Mouse (Mus musculus) left cerebral cortex, postnatal 14 days (tissue): ENCODE results near the gene Usp48. TPM values are rescaled to one million over a fixed set of nuclear protein-coding genes. Genes with fewer than 3 reads are reported as not detected.
A peak's percentile ranks its signal among the peaks of the same experiment; 100 is the strongest.

ENCODE experiments used
- DNase-seq, 2 experiments: peaks; one replicate each; pipeline ENCODE4 v3.0.0; 2021 to 2022; ENCODE audit warnings: low spot score in 2 of 2, mixed read lengths in 1 of 2
- intact Hi-C: fragments of 180-260 bp; cut with DNase I; formaldehyde crosslinking; loops from one replicate; pipeline ENCODE4 v1.15.1; 2025
- total RNA-seq, 2 experiments: library from RNA; stranded (reverse); gene quantifications; 2 replicates each; pipeline ENCODE4 v1.2.3; 2021

The Usp48 gene
- total RNA-seq, 2 experiments from 2014 or later = 105 to 109 TPM

DNA sequence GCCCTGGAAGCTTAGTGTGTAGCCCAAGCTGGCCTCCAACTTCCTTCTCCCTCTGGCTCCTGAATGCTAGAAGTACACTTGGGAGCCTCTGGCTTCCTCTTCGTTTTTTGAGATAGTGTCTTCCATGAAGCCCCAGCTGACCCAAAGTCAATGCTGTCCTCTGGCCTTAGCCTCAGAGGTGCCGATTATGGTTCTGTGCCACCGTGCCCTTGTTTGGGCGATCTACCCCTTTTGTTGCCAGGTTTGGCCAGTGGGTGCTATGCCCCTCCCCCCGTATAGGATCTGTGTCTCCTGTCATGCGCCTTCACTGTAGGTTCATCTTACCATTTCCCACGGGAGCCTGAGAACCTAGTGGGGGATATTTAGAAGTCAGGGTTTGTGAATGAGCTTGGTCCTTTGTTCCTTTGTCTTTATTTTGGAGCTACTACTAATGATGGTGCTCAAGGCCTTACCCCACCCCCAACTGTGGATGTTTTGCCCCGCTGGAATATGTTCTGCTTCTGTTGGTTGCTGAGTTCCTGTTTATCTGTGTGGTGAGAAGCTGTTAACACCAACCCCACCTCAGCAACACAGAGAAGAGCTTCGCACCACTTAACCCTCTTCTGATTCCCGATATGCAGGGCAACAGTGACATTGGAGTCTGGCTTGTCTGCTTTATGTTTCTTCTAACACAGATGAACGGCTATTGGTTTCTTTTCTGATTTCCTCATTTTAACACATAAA, 10.1 kb downstream of the Usp48 start:
- intact Hi-C loops = no loop called here
- DNase-seq = no peak

DNA sequence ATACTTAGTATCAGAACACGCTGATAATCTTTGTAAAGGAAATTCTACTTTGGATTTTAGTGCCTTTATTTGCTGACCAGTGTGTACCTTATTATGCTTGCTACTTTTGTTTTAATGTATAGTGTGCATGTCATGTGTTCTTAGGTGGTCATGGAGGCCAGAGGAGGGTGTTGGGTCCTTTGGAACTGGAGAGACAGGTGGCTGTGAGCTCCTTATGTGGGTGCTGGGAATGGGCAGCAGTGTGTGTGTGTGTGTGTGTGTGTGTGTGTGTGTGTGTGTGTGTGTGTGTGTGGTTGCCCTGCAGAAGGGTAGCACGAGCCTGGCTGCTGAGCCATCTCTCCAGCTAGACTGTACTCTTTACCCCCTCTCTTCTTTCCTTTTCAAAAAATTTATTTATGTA, 13.5 kb downstream of the Usp48 start:
- intact Hi-C loops = no loop called here
- no peak for DNase-seq

DNA sequence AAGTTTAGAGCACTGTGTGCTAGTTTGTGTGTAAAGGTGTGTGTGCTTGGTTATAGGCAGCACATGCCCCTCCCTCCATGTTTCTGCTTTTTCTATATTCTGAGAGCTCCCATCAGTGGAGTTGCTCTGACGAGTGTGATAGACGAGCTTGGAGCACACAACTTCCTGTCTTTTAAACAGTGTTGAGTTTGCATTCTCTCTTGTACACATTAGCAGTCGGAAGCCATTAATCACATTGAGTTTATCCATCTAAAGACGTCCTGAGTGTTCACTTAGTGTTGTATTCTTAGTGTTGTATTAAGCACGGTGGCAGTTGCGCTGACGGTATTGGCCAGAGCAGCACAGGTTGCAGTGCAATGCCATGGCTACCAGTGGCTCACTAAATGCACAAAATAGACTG, 15.7 kb downstream of the Usp48 start:
- intact Hi-C loops = no loop called here
- DNase-seq = no peak

DNA sequence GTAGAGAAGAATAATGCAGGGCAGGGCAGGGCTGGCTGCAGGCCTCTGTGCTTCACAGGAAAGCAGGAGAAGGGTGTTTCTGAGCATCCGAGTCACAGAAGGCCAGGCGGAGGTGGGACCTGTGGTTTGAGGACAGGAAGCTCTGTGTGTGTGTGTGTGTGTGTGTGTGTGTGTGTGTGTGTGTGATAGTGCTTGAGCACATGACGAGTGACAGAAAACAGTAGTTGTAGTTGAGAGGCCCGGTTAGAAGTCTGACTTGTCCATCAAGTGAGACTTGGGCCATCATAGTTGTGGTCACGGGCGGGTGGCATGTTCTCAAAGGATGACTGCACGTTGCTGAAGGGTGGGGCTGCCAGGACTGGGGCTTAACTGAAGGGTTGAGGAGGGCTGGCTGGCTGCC, 16.1 kb downstream of the Usp48 start:
- DNase-seq = no peak
- intact Hi-C loops = no loop called here

DNA sequence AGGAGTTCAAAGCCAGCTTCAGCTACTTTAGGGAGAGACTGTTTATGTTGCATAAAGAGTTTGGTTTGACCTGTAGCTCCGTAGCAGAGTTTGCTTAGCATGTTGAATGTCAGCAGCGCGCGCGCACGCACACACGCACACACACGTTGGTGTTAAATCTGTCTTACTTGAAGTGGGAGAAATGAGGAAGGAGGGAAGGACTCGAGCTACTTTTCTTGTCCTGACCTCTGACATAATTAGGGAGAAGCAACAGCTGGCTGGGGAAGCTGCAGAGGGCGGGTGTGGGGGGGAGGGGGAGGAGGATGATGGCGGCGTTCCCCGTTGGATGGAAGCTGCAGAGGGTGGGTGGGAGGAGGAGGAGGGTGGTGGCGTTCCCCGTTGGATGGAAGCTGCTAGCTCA, 16.7 kb downstream of the Usp48 start:
- DNase-seq = no peak
- intact Hi-C loops = no loop called here

DNA sequence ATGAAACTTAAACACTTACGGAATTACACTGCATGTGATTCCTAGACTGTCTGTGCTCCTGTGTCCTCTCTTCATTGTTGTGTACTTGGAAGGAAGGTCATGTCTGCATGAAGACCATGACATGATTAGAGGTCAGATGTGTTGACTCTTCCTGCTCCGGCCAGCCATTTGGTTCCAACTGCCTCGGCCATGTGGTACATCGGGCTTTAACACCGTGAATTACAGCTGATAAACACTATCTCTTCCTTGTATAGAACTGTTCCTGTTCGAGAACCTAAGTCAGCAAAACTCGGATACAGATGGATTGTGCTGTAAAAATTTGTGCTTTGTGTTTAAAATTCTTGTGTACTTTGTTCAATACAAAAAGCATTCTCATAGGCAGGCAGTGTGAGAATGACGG, 29.3 kb downstream of the Usp48 start:
- DNase-seq = no peak
- intact Hi-C loops = no loop called here

DNA sequence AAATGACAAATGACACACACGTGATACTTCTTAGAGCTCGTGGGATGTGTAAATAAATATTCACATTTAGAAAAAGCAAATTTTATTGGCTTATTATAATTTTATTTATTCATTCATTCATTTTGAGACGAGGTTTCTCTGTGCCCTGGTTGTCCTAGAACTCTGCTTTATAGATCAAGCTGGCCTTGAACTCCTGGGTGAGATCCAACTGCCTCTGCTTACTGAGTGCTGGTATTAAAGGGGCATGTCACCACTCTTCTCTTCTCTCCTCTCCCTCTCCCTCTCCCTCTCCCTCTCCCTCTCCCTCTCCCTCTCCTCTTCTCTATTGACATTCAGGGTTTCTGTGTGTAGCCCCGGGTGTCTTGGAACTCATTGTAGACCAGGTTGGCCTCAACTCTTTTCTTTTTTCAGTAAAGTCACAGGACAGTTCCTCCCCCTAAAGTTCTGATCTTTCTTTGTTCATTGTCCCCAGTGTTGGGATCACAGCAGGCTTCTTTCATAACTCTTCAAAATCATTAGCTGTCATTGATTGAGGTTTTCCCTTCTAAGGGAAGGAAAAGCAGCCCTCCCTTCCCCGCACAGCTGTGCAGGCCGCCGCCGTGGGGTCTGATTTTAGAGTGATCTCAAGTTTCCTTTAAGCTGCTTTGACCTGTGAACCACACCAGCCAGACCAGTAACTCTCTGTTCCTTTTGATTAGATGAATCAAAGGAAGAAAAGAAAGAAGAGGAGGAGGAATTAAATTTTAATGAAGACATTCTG, 34.1 kb downstream of the Usp48 start:
- intact Hi-C loops = no loop called here
- DNase-seq = no peak

DNA sequence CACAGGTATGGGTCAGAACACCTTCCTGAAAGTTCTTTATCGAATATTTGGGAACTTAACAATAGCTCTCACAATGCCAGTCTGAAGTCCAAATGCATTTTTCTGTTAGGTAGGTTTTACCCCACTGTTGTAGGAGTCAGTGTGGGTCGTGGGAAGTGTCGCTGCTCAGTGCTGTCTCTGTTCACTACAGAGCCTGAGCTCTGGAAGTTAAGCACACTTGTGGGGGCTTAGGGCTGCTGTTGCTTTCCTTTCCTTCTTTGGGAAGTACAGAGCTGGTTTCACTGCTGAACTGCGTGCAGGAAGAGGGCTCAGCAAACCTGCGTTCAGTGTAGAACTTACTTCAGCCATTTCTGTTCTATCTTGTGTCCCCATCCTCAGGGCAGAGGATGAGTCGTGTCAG, 34.8 kb downstream of the Usp48 start:
- intact Hi-C loops = no loop called here

DNA sequence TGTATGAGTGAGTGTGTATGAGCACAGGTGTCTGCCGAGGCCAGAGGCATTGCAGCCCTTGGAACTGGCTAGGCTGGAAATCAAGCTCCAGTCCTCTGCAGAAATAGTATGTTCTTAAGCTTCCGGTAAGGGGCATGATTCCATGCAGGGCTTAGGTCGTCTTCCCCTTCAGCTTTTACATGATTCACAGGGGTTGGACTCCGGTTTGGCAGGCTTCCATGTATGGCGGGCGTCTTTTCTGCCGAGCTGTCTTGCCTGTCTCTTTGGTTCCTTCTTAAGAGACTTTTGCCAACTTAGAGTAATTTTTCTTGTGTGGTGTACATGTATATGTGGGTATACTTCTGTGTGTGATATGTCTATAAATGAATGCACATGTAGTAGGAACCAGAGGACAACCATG, 35.8 kb downstream of the Usp48 start:
- peak in 1 of 2 experiments; percentile 21 for DNase-seq

More for the DNA sequence above, 34.8 kb downstream of the Usp48 start:
- DNase-seq = no peak

DNA sequence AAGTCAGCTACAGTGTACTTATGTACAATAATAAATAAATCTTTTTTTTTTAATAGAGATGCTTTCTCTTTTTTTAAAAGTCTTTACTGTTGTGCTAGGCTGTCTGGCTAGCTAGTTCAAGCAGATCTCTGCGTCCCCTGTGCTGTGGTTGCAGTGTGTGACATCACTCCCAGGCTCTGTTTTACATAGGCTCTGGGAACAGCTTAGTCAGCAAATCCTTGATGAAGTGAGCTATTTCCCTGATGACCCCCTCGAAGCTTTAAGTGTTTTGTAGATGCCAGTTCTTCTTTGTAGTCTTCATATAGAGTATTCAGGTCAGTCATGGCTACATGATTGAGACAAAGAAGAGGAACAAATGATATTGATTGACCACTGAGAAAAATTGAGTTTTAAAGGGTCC, 36.6 kb downstream of the Usp48 start:
- no peak for DNase-seq
- intact Hi-C loops = no loop called here

More for the DNA sequence above, 35.8 kb downstream of the Usp48 start:
- intact Hi-C loops = no loop called here

DNA sequence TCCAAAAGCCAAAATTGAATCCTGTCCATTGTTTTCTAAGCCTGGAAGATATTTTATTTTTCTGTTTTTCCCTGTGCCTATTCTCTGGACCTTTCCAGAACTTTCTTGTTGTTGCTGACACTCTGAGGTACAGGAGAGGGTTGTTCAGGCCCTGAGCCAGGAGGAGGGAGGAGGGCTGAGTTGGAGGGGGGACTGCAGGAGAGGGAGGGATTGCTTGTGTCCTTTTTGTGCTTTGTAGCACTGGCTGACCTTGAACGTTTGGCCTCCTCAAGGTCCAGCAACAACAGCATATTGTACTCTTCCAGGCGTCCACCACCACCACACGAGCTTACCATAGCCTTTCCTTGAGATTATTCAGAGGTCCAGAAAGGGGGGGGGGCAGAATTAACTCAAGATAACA, 38.0 kb downstream of the Usp48 start:
- intact Hi-C loops = no loop called here
- DNase-seq = no peak

DNA sequence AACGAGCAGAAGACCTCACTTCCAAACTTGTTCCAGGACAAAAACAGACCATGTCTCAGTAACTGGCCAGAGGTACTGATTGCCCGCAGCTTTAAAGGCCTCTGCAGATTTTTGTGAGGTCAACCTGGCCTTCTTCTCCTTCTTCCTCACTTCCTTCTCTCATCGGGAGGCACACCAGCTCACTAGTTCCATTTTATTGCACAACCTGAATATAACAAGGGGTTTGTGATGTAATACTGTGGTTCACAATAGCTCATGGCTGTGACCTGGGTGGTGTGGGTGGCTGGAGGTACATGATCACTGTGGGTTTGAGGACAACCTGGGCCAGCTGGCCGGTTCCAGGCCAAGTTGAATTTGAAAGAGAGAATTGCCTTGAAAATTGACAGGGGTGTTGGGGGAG, 39.8 kb downstream of the Usp48 start:
- intact Hi-C loops = no loop called here
- DNase-seq = no peak

DNA sequence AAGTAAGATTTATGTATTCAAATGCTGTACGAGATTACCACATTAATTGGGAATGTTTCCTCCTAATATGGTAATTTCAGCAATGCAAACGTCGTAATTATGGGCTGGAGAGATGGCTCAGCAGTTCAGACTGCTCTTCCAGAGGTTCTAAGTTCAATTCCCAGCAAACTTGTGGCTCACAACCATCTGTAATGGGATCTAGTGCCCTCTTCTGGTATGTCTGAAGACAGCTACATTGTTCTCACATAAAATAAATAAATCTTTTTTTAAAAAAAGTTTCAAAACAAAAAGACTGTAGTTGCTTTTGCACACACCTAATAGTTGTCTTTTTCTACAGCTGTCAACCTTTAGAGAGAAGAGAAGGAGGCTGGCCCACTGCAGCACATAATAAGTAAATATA, 43.0 kb downstream of the Usp48 start:
- DNase-seq = no peak
- intact Hi-C loops = no loop called here

DNA sequence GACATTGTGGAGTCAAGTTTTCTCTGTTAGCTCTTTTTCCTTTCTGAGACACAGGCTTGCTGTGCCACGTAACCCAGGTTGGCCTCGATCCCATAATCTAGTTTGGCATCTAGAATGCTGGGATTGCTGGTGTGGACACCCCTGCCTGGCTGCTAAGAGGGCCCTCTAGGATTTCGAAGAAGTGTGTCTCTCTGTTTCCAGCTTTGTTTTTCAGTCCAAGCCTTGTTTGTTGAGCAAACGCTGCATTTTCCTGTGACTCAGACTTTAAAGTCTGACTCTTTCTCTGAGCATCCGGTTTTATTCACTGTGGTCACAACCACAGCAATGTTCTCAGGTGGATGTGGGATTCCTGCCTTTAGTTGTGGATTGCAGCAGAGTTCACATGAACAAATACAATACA, 48.0 kb downstream of the Usp48 start:
- intact Hi-C loops = no loop called here
- DNase-seq = no peak

DNA sequence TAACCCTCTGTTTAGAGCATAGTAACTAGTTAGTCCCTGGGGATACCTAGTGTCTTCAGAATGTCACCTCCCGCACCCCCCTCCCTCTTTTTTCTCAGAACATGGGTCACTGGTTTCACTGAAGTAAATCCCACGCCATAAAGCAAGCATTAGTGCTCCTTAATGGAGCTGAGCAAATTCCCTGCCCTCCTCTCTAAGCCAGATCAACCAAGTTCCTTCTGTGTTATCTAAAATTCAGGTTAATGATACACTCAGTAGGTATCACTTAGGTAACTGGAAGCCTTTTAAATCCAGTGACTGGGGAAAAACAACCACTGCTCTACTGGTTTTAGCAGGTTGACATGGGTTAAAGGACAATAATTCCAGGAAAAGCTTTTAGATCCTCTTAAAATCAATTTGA, 48.5 kb downstream of the Usp48 start:
- intact Hi-C loops = no loop called here
- DNase-seq = no peak

DNA sequence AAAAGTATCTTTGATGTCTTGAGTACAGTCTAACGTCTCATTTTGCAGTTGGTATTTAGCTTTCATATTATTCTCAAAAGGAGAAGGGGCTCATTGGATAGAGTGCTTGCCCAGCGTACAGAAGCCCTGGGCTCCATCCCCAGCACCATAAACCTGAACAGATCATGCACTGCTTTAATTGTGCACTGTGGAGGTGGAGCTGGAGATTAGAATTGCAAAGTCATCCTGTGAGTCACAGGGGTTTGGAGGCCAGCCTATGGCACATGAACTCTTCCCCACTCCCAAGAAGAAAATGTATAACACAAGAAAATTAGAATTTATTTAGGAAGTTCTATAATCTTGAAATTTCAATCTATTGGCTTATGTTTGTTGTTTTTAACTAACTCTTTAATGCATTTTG, 49.9 kb downstream of the Usp48 start:
- no peak for DNase-seq
- intact Hi-C loops = no loop called here

DNA sequence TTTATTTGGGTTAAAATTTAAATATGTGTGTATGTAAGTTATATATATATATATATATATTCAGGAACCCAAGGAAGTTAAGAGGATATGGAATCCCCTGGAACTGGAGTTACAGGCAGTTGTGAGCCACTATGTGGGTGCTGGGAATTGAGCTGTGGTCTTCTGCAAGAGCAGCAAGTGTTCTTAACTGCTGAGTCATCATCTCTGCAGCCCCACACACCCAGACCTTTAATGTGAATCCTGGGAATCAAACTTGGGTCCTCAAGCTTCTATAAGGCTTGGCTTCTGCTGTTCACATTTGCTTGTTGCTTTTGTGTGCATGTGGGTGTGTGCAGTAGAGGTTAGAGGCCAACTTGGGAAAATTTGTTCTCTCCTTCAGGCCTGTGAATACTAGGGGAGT, 52.7 kb downstream of the Usp48 start:
- intact Hi-C loops = no loop called here
- DNase-seq = no peak

DNA sequence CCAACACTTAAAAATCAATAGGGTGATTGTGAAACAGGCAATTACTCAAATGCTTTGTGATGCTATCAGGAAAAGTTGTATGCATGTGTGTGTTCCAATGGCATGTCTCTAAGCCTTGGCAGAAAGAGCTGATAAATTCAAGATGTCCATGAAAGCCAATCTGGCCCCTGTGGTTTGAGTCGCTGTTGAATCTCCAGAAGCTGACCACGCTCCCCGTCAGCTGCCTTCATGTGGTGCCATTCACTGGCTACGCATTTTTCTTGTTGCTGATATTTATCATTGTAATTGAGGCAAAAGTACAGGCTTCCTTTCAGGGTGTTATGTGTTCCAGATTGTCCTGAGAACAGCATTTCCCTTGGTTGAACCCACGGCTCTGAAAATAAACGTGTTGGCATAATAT, 54.1 kb downstream of the Usp48 start:
- no peak for DNase-seq
- intact Hi-C loops = no loop called here

DNA sequence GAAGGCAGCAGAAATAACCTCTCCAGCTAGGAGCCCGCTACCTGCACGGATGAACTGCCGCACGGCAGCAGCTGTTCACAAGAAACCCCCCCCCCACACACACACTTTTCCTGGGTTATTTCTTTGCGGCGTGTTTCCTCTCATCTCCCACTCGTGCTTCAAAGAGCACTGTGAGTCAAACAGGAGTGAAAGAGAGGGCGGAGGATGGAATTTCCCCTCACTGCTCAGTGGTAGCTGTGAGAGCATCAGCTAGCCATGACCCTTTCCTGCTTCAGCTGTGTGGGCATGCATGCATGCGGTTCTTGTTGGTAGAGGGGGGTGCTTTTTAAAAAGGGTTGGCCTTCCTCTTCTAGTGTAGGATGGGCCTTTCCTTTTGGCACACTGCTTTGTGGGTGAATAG, 54.7 kb downstream of the Usp48 start:
- intact Hi-C loops = no loop called here
- DNase-seq = no peak

DNA sequence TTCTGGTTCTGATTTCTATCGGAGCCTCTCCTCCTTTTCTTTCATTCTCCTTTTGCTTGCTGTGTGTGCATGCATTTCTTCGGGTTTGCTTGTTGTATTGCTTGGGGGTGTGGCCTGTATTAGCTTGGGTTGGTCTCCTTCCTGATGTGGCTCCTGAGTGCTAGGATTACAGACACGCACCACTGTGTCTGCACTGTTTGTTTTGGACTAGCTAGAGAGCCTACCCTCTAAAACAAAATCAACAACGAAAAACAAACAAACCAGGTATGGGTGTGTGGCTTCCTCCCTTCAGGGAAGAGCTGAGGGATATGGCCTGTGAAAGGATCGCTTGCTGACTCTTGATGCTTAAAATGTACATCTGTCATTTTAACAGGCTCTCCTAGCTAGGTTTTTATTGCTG, 57.4 kb downstream of the Usp48 start:
- DNase-seq = no peak
- intact Hi-C loops = no loop called here

DNA sequence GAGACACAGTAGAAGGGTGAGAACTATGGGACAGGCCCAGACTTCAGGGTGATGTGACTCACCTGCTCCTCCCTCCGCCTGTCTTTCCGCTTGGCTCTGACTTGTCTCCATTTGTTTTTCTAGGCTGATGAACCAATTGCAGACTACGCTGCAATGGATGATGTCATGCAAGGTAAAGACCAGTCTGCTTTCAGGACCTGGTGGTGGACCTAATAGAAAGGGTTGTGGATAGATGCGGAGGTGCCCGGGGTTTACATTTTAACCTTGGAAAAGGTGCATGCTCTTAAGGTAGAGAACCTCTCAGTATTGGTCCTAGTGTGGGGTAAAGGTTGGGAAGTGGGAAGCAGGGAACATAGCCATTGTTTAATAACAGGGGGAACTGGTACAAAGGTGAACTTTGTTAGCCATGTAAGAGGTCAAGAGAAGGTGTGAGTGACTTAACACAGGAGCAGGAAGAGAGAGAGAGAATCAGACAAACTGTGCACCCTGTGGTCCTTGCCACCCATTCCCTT, 59.3 kb downstream of the Usp48 start:
- intact Hi-C loops = no loop called here

More for the DNA sequence above, 59.3 kb downstream of the Usp48 start:
- DNase-seq = no peak
